Mouse (Mus musculus): ENCODE results near the gene Hs3st3a1. TPM values are rescaled to one million over a fixed set of nuclear protein-coding genes. Genes with fewer than 3 reads are reported as not detected.

Hs3st3a1 gene
- polyA plus RNA-seq, 1 experiment from 2014 or later: 0.18 TPM

DNA sequence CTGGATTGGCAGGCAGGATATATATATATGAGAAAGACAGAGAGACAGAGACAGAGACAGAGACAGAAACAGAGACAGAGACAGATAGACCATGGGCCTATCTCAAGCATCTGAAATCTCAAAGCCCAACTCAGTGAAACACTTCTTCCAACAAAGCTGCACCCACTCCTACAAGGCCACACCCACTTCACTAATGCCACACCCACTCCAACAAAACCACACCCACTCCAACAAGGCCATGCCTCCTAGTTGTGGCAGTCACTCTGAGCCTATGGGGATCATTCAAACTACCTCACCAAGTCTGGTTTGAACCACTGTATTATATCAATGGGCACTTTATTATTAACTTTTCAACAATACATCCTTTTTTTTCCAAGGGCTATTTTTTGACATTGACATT is 35.6 kb downstream of the Hs3st3a1 start:
- H3K9ac ChIP-seq (replicated peaks): no peak overlapping the region
- H3K4me3 ChIP-seq (ENCODE audit: low read depth, low read length): no peak overlapping the region
- H3K27ac ChIP-seq (ENCODE audit: low read depth): no peak overlapping the region
- H3K36me3 ChIP-seq (replicated peaks; ENCODE audit: insufficient read depth, low read length): no peaks in the 10 kb centered on the region
- no peaks in the 10 kb centered on the region for H3K4me1 ChIP-seq (ENCODE audit: insufficient read depth)
- DNase-seq (no peak), ATAC-seq (no peak)
- no peaks in the 10 kb centered on the region for H3K27me3 ChIP-seq (ENCODE audit: insufficient read depth, low read length)
- no peaks in the 10 kb centered on the region for H3K9me3 ChIP-seq (ENCODE audit: low read length)
- no peak overlapping the region for H3K4me2 ChIP-seq (ENCODE audit: low read depth, low read length)
- TF ChIP-seq EP300 (IDR thresholded peaks at IDR 0.05; ENCODE audit: low read depth) (no peak), CTCF (IDR thresholded peaks at IDR 0.05; ENCODE audit: low read depth) (no peak)

DNA sequence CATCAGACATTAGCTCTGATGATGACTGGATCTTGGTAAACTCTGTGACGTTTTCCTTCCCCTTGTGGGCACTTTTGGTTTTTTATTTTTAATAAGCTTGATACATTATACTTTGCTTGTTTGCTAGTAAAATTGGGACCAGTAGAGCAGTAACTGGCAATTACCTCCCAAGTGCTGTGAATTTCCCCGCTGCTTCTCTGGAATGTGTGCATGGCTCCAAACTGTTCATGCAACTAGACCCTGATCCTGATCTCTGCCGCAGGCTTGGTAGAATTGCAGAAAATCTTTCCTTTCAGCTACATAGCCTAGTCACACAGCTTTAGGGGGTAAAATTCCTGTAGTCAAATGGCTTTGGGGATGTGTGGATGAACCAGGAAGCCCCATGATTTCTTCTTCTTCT is 38.5 kb downstream of the Hs3st3a1 start:
- WGBS (ENCODE audit: insufficient replicate concordance): 72% methylated on average over 3 of the region's 3 CpGs
- Histone ChIP-seq H3K27me3 (ENCODE audit: insufficient read depth, low read length) (no peaks in the 10 kb centered on the region), H3K4me3 (ENCODE audit: low read depth, low read length) (no peak overlapping the region), H3K4me2 (ENCODE audit: low read depth, low read length) (no peak overlapping the region), H3K9ac (replicated peaks) (no peak overlapping the region), H3K36me3 (replicated peaks; ENCODE audit: insufficient read depth, low read length) (no peaks in the 10 kb centered on the region), H3K27ac (ENCODE audit: low read depth) (no peak overlapping the region), H3K4me1 (ENCODE audit: insufficient read depth) (no peaks in the 10 kb centered on the region), H3K9me3 (ENCODE audit: low read length) (no peaks in the 10 kb centered on the region)
- DNase-seq (no peak), ATAC-seq (no peak)
- TF ChIP-seq CTCF (IDR thresholded peaks at IDR 0.05; ENCODE audit: low read depth) (no peak), EP300 (IDR thresholded peaks at IDR 0.05; ENCODE audit: low read depth) (no peak)

GRCm38 (mm10) chr11:64481445-64481844 is 46.3 kb downstream of the Hs3st3a1 start:
- no peaks in the 10 kb centered on the region for H3K27me3 ChIP-seq (ENCODE audit: insufficient read depth, low read length)
- H3K36me3 ChIP-seq (replicated peaks; ENCODE audit: insufficient read depth, low read length): no peaks in the 10 kb centered on the region
- ATAC-seq (no peak), DNase-seq (no peak)
- no peak overlapping the region for H3K9ac ChIP-seq (replicated peaks)
- H3K4me1 ChIP-seq (ENCODE audit: insufficient read depth): no peaks in the 10 kb centered on the region
- H3K4me2 ChIP-seq (ENCODE audit: low read depth, low read length): no peak overlapping the region
- no peak for TF ChIP-seq EP300 (IDR thresholded peaks at IDR 0.05; ENCODE audit: low read depth)
- no peak for TF ChIP-seq CTCF (IDR thresholded peaks at IDR 0.05; ENCODE audit: low read depth)
- 70% methylated on average over 3 of the region's 3 CpGs for WGBS (ENCODE audit: insufficient replicate concordance)
- no peak overlapping the region for H3K27ac ChIP-seq (ENCODE audit: low read depth)
- H3K4me3 ChIP-seq (ENCODE audit: low read depth, low read length): no peak overlapping the region
- no peaks in the 10 kb centered on the region for H3K9me3 ChIP-seq (ENCODE audit: low read length)

DNA sequence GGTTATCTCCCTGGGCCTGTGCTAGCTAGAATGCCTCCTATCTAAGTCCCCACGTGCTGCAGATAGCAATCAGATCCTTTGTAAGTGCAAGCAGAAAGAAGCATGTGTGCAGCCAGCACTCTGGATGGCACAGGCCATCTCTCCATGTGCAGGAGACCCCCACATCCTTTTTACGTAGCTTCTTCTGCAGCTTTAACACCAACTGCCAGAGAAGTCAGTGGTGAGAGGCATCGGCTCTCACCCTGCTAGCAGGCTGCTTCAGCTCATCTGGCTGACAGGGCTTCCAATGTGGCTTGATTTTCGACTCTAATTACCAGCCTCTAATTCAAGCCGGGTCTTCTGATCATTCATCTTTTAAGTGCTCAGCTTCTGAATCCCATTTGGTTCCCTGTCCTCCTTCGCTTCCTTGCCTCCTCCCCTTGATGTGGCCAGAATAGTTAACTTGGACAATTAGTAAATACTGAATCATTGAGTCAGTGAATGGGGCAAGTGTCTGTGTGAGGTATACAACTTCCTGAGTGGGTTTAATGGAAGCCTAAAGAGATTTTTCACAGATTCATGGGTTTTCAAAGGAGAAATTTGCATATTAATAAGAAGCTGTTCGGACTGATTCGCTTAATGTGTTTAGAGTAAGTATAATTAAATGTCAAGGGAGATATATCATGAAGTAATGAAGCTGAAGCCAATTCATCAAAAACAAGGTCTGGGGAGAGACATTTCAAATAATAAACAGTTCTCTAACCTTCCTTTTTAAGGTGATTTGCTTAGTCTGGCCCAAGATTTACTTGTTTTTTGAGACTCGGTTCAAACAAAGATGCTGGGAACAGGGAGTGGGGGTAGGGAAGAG is 54.7 kb downstream of the Hs3st3a1 start:
- ATAC-seq: no peak

GRCm38 (mm10) chr11:64494448-64494847 is 59.3 kb downstream of the Hs3st3a1 start:
- Histone ChIP-seq H3K4me1 (ENCODE audit: insufficient read depth) (no peaks in the 10 kb centered on the region), H3K36me3 (replicated peaks; ENCODE audit: insufficient read depth, low read length) (no peaks in the 10 kb centered on the region), H3K9me3 (ENCODE audit: low read length) (no peaks in the 10 kb centered on the region), H3K9ac (replicated peaks) (no peak overlapping the region), H3K27me3 (ENCODE audit: insufficient read depth, low read length) (no peaks in the 10 kb centered on the region), H3K4me2 (ENCODE audit: low read depth, low read length) (no peak overlapping the region), H3K27ac (ENCODE audit: low read depth) (no peak overlapping the region), H3K4me3 (ENCODE audit: low read depth, low read length) (no peak overlapping the region)
- 67% methylated on average over 2 of the region's 2 CpGs for WGBS (ENCODE audit: insufficient replicate concordance)
- no peak for ATAC-seq
- TF ChIP-seq CTCF (IDR thresholded peaks at IDR 0.05; ENCODE audit: low read depth) (no peak), EP300 (IDR thresholded peaks at IDR 0.05; ENCODE audit: low read depth) (no peak)
- DNase-seq: no peak

More for the DNA sequence above, 54.7 kb downstream of the Hs3st3a1 start:
- H3K27ac ChIP-seq (ENCODE audit: low read depth): no peak overlapping the region
- H3K4me1 ChIP-seq (ENCODE audit: insufficient read depth): no peaks in the 10 kb centered on the region
- DNase-seq: no peak
- TF ChIP-seq EP300 (IDR thresholded peaks at IDR 0.05; ENCODE audit: low read depth): no peak
- TF ChIP-seq CTCF (IDR thresholded peaks at IDR 0.05; ENCODE audit: low read depth): no peak
- no peak overlapping the region for H3K4me2 ChIP-seq (ENCODE audit: low read depth, low read length)
- WGBS (ENCODE audit: insufficient replicate concordance): 63% methylated on average over 9 of the region's 9 CpGs
- H3K9ac ChIP-seq (replicated peaks): no peak overlapping the region
- no peak overlapping the region for H3K4me3 ChIP-seq (ENCODE audit: low read depth, low read length)
- H3K36me3 ChIP-seq (replicated peaks; ENCODE audit: insufficient read depth, low read length): no peaks in the 10 kb centered on the region
- H3K27me3 ChIP-seq (ENCODE audit: insufficient read depth, low read length): no peaks in the 10 kb centered on the region
- H3K9me3 ChIP-seq (ENCODE audit: low read length): no peaks in the 10 kb centered on the region

GRCm38 (mm10) chr11:64495935-64496334 is 60.8 kb downstream of the Hs3st3a1 start:
- WGBS (ENCODE audit: insufficient replicate concordance): 15% methylated on average over 3 of the region's 3 CpGs
- H3K9me3 ChIP-seq (ENCODE audit: low read length): no peaks in the 10 kb centered on the region
- TF ChIP-seq EP300 (IDR thresholded peaks at IDR 0.05; ENCODE audit: low read depth): no peak
- TF ChIP-seq CTCF (IDR thresholded peaks at IDR 0.05; ENCODE audit: low read depth): no peak
- ATAC-seq: no peak
- no peak overlapping the region for H3K4me2 ChIP-seq (ENCODE audit: low read depth, low read length)
- H3K27me3 ChIP-seq (ENCODE audit: insufficient read depth, low read length): no peaks in the 10 kb centered on the region
- DNase-seq: no peak
- no peaks in the 10 kb centered on the region for H3K4me1 ChIP-seq (ENCODE audit: insufficient read depth)
- no peaks in the 10 kb centered on the region for H3K36me3 ChIP-seq (replicated peaks; ENCODE audit: insufficient read depth, low read length)
- no peak overlapping the region for H3K4me3 ChIP-seq (ENCODE audit: low read depth, low read length)
- H3K9ac ChIP-seq (replicated peaks): no peak overlapping the region
- H3K27ac ChIP-seq (ENCODE audit: low read depth): no peak overlapping the region
